Mouse (Mus musculus) E14TG2a.4 (cell line): ENCODE results near the gene Rph3a.

Experiments used
- CTCF ChIP-seq: conservative IDR thresholded peaks from 2 replicates; pipeline ENCODE4 v1.5.1; 2014; ENCODE audit warnings: low read length
- NANOG ChIP-seq: IDR thresholded peaks from 2 replicates; pipeline ENCODE4 v1.6.1; 2014; ENCODE audit warnings: borderline replicate concordance, low read length, mixed read lengths

- TF ChIP-seq CTCF (no peak), NANOG (peak; percentile 96)
These were observed 75.9 kb downstream of the Rph3a start for GRCm38 (mm10) chr5:120933966-120934365.
